Mouse (Mus musculus) urinary bladder, postnatal 25 days (tissue): Measurements from ENCODE around the gene Nxph1.

ENCODE experiments used
- DNase-seq: peaks from one replicate; pipeline ENCODE4 v3.0.0; 2022; ENCODE audit warnings: low spot score

The Nxph1 gene

DNA sequence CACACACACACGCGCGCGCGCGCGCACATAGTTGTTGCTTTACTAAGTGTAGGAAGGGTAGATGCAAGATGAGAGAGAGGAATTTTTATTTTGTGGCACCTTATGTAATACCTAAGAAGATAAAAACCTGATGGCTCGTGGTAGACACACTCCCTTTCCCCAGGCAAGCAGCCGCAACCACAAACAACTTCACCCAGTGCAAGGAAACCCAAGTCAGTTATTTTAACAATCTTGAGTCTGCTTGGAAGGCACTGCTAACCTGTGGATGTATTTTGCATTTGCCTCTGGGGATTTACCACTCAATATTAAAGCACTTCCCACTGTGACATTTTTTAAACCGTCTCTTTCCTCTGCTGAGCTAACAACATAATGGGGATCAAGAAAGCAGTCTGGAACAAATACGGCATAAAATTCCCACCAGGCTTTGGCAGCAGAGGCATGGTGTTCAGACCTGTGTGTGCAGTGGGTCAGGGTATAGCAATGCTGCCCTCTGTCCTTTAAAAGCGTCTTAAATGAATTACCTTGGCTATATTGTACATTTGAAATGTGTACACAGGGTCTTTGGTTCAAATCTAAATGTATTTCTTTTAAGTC, 176.2 kb downstream of the Nxph1 start:
- no peak for DNase-seq

DNA sequence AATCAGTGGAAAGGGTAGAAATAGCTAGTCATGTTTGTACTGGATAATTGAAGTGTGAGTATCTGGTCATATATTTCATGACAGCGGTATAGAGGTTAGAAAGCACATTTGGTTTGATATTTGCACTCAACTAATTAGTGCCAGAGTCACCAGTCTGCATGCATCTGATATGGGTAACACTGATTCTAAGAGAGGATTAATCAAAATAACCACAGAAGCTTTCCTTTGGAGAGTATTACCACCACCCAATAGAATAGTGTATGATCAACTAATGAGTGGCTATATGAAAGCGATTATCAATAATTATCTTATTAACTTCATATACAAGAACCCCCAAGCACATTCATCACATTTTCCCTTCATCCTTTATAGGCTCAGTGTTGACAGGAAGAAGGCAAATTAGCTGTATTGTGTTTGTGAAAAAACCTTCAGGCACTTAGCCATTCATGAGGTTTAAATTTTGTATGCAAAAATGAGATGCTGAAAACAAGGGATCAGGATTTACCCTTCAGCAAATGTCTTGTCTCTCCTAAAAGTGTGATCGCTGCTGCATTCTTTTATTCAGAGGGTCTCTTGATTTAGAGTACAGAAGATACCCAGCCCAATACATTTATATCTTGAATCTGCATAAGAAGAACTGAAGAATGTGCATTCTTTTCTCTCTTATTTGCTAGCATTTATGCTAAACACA, 185.5 kb downstream of the Nxph1 start:
- DNase-seq = no peak

DNA sequence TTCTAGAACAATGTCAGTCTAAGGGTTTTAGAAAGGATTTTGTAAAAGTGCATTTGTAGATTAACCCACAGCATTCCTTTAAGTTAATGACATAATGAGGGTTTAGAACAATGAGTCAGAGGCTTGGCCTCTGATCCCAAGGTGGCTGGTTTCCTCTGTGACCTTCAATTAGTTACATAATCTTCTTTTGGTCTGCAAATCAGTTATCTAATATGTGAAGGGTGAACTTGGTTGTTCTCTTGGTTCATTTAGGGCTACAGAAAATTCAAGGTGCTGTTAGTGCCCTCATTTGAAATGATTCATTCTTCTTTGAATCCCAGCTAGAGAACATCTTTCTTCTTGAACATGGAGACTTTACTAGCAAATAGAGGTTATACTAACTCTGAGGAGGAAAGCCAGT, 199.7 kb downstream of the Nxph1 start:
- no peak for DNase-seq

DNA sequence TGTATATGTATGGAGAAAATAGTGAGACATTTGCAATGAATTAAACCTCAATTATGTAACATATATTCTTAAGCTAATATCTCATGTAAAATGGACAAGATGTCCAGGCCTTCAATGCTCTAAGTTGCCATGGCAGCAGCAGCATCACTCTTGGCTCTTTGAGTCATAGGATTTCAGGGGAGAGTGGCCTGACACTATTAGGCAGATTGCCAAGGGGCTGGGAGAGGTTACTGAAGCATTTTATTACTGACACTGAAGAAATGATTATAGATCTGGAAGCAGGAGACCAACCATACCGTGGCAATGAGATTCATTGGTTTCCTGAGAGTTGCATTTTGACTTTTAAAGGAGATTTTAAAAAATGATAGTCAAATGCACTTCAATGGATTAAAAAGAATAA, 201.6 kb downstream of the Nxph1 start:
- DNase-seq = no peak

DNA sequence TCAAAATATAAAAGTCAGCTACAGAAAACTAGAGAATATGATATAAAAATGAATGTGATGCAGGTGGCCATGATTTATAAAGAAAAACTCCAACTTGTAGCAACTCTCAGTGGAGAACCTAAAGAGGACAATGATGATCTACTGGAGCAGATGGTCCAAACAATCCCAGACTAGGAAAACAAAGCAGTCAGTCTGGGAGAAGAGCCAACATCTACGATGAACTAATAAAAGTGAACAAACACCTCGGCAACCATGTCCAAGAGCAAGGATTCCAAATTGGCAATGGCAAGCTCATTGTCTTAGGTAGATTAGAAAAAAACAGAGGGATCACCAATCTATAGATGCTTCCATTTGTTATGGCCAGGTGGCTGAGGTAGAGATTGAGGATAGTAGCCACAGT, 211.0 kb downstream of the Nxph1 start:
- no peak for DNase-seq

DNA sequence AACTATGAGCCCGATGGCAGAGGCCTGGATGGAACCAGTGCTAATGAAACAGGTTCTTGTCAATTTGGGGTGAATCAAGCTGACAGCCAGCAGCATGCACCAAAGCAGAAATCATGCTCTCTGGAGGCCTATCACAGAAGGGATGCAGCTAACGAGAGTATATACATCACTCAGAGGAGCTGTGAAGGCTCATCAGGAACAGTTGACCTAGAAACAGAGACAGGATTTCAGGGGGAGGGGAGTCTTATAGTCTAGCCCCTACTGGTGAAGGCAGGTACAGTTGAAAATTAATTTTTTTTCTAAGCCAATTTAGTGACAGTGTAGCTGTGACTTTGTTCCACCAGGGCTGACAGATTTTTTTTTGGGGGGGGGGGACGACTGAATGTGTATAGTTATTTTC, 234.2 kb downstream of the Nxph1 start:
- no peak for DNase-seq

DNA sequence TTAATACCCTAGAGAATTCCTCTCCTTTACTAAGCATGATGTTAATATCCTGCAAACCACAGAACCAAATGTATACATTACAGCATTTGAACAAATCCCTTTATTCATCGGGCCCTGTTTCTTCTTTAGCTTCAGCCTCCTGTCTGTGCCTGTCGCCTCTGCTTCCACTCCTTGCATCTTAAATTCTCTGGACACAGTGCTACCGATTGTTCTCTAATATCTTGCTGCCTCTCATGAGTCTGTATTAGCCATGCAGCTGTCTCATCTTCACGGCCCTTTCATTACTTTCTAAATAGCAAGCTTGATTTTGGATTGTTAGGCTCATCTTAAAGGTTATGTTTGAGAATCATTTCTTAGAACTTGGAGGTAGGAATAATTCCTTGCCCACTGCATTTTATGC, 262.5 kb downstream of the Nxph1 start:
- no peak for DNase-seq

DNA sequence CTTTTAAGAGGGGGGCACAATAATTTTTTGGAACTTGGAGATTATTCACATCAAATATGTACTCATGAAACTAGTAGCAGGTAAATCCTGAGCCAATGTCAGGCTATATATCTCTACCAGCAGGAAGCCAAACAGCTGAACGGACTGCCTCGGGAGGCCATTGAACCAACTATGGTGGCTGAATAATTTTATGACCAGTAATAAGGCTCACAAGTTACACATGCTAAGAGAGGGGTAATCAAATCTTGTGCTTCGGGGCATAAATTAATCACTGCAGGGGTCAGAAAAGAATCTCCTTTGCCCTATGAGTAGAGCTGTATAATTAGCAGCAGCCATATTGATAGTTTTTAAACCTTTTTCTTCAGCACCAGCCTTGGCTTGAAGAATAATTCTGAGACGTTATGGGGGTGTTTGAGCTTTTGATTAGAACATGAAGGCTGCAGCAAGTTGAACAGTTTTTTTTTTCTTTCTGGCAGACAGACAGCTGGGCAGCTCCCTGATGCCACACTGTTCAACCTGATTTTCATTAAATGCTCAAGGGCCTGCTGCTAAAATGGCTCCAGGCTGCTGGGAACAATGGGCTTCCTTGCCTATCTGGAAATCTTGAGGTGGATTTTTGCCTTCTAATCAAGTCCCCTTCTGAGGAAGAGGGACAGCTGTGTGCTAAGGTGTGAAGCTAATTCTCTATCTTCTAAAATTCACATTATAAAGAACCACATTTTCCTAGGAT, 272.7 kb downstream of the Nxph1 start:
- no peak for DNase-seq

DNA sequence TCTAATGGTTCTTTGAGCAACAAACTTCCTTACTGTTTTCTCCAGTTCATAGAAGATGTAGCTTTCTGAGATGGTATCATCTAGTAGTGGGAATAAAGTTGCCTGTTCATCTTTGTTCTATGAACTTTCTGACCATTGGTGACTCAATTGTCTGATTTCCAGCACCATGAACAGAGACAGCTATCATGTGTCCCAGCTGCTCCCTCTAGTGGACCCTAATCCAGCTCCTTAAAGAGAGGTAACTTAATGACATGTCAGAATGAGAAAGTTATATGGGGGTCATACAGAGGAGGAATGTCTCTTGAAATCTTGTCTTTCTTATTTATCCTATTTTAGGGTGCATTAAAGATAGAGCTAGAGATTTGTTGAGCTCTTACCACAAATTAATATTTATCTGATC, 286.6 kb downstream of the Nxph1 start:
- no peak for DNase-seq

DNA sequence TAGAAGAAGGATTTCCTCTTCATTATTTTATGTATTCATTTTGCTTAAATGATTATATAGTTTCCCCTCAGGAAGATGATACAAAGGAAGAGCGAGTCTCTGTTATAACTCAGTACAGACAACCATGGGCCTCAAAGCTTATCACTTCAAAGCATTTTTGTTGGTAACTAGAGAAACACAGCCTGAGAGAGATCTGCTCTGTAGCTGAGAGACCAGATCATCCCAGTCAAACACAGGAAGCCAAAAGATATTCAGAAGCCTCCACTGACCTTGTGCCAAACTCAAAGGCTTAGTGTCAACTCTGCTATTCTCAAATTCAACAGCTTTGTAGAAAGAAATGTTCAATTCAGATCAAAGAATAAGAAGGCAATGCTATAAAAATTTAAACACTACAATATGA, 319.8 kb downstream of the Nxph1 start:
- no peak for DNase-seq
